22 mouse cellular contexts compared by ENCODE assay signal in the genomic region with DNA sequence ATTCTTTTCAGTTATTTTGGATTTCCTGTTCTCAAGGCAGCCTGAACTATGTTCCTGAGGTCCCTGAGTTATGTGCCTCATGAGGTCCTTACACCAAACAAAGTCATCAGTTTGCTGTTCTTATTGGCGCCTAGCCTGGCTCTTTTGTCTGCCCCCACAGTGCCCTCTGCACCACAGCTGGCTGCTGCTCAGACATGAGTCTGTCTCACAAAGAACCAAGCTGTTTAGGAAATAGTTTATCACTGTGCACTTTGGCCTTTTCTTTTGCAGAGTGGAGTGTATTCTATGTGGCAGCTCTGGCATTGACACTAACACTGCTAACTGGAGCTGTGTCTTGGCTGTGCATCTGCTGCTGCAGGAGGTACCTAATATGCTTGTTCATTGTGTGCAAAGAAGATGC. TPM values are rescaled to one million over a fixed set of nuclear protein-coding genes. Genes with fewer than 3 reads are reported as not detected.
A peak's percentile ranks its signal among the peaks of the same experiment; 100 is the strongest.
DNase-seq lines count a peak whose midpoint lies in the region; ATAC-seq and TF ChIP-seq lines count a peak whose summit lies in the region.
"Had no signal": no experiment of that assay in that cellular context is flagged by ENCODE, and none has a peak within 500 bp of the region (broad histone marks: within the 10 kb centered on the region; RNA-seq: fewer than 3 reads in every experiment).

No protein-coding gene starts in this region.

- peaks cover 20% of the 10 kb centered on the region for H3K4me1 ChIP-seq in liver, adult 2 months (ENCODE audit: control insufficient read depth, insufficient read depth, low read length)
- H3K4me1 ChIP-seq in intestine, embryonic 15.5 days (replicated peaks) = 0 out of 2 replicates have a peak, but pooled peaks cover 3% of the 10 kb centered on the region
- H3K4me1 ChIP-seq: embryonic facial prominence, embryonic 12.5 days; lung, embryonic 15.5 days had no signal

- 0 out of 2 replicates have a peak, but pooled peaks cover 2% of the 10 kb centered on the region for H3K36me3 ChIP-seq in liver, adult 2 months (ENCODE audit: control insufficient read depth, insufficient read depth, low read length)
- no peaks in the 10 kb centered on the region for H3K36me3 ChIP-seq in intestine, embryonic 15.5 days
- H3K36me3 ChIP-seq: embryonic facial prominence, embryonic 12.5 days; lung, embryonic 15.5 days had no signal

- no peaks in the 10 kb centered on the region for H3K27me3 ChIP-seq in liver, adult 2 months (ENCODE audit: control insufficient read depth, insufficient read depth, low read length)
- H3K27me3 ChIP-seq in intestine, embryonic 15.5 days (replicated peaks) = no peaks in the 10 kb centered on the region
- H3K27me3 ChIP-seq: embryonic facial prominence, embryonic 12.5 days; lung, embryonic 15.5 days had no signal

- no peak for TF ChIP-seq CTCF in liver, adult 2 months (IDR thresholded peaks at IDR 0.05; ENCODE audit: low read depth, low read length)

- no peak overlapping the region; the same call in 1 of the 2 replicates for H3K27ac ChIP-seq in liver, adult 2 months (replicated peaks; ENCODE audit: insufficient read depth, low read depth, low read length)
- H3K27ac ChIP-seq in intestine, embryonic 15.5 days = no peak overlapping the region
- H3K27ac ChIP-seq: embryonic facial prominence, embryonic 12.5 days; lung, embryonic 15.5 days had no signal

- H3K9me3 ChIP-seq in intestine, embryonic 15.5 days = no peaks in the 10 kb centered on the region
- H3K9me3 ChIP-seq: embryonic facial prominence, embryonic 12.5 days; lung, embryonic 15.5 days had no signal

- ATAC-seq in intestine, embryonic 15.5 days = peak; percentile 76
- ATAC-seq: forebrain, postnatal 0 days; hindbrain, embryonic 16.5 days had no signal

- no peak for TF ChIP-seq POLR2A in liver, adult 2 months (IDR thresholded peaks at IDR 0.05; ENCODE audit: extremely low read depth, insufficient read depth, low read length)

- no peak overlapping the region for H3K4me3 ChIP-seq in liver, adult 2 months (ENCODE audit: insufficient read depth, low read depth, low read length)
- H3K4me3 ChIP-seq in intestine, embryonic 15.5 days (replicated peaks) = no peak overlapping the region
- H3K4me3 ChIP-seq: embryonic facial prominence, embryonic 12.5 days; lung, embryonic 15.5 days; myocyte had no signal

- WGBS in liver, adult 2 months = 6% methylated on average over 1 of the region's 1 CpGs
- 35% methylated on average over 1 of the region's 1 CpGs for WGBS in intestine, embryonic 15.5 days

- H3K4me2 ChIP-seq in intestine, embryonic 15.5 days (replicated peaks) = no peak overlapping the region
- H3K4me2 ChIP-seq: embryonic facial prominence, embryonic 12.5 days; heart, embryonic 11.5 days; lung, embryonic 15.5 days had no signal

- no peaks in the 10 kb centered on the region for H3K79me2 ChIP-seq in liver, adult 2 months (ENCODE audit: control insufficient read depth, insufficient read depth, low read length)

- DNase-seq in liver, adult 2 months (ENCODE audit: extremely low read depth, low read depth, low spot score) = peak; percentile 95
- no peak for DNase-seq in liver
- peak; percentile 43 for DNase-seq in Muller cell, postnatal 12 days (ENCODE audit: inconsistent ontology term)
- DNase-seq in kidney, postnatal 14 days = peak; percentile 79
- DNase-seq in thymus, adult 18-20 months = no peak
- no peak for DNase-seq in layer of hippocampus, postnatal 25 days (ENCODE audit: extremely low spot score in 1 of 2, low spot score in 1 of 2)
- DNase-seq in heart, postnatal 4 days = no peak
- DNase-seq: cerebellum, adult 11-12 months; cerebellum, postnatal 36 days; forebrain, postnatal 0 days; heart, postnatal 14 days; midbrain, embryonic 14.5 days; right cerebral cortex, postnatal 25 days; thymus, postnatal 25 days had no signal

- no peak overlapping the region for H3K9ac ChIP-seq in liver, adult 2 months (ENCODE audit: low read depth, low read length)
- H3K9ac ChIP-seq in intestine, embryonic 15.5 days = no peak overlapping the region
- H3K9ac ChIP-seq: embryonic facial prominence, embryonic 12.5 days; forebrain, postnatal 0 days; lung, embryonic 15.5 days had no signal

RNA-seq across cellular contexts. Expression of a gene that starts 44.6 kb away (rescaled TPM):
- total RNA-seq in liver, adult 2 months (2014; rRNA removed) = 12.2 and 15.9 TPM in 2 replicates
- polyA plus RNA-seq in liver, adult 2 months (2012; rRNA removed) = 3.8 and 8.1 TPM in 2 replicates
- polyA plus RNA-seq in intestine, embryonic 15.5 days (2015; fragmentation: Nextera tagmentation; extraction: Ambion mirVana) = 1.2 and 1.3 TPM in 2 replicates
- total RNA-seq in layer of hippocampus, postnatal 25 days (2021) = 10 to 100 TPM; 25.4 to 26.7 TPM
- total RNA-seq in heart, postnatal 4 days (2021) = under 1 TPM in 1 of 2 experiments, not detected in 1; 0.05 TPM
- total RNA-seq: gastrocnemius, adult 18-20 months; heart, postnatal 14 days; megakaryocyte progenitor cell, adult 5-6 weeks had no signal
- polyA plus RNA-seq: heart, embryonic 11.5 days; myocyte had no signal

RNA-seq across cellular contexts. Expression of a gene that starts 47.9 kb away (rescaled TPM):
- total RNA-seq in liver, adult 2 months (2014; rRNA removed) = 15.0 and 18.9 TPM in 2 replicates
- polyA plus RNA-seq in liver, adult 2 months (2012; rRNA removed) = 15.2 and 19.8 TPM in 2 replicates
- 9.6 and 10.3 TPM in 2 replicates for polyA plus RNA-seq in intestine, embryonic 15.5 days (2015; fragmentation: Nextera tagmentation; extraction: Ambion mirVana)
- total RNA-seq in layer of hippocampus, postnatal 25 days (2021) = 10 to 100 TPM; 60.6 to 61.7 TPM
- total RNA-seq in heart, postnatal 4 days (2021) = 10 to 100 TPM; 22.8 to 24.5 TPM

RNA-seq across cellular contexts. Expression of a gene that starts 53.4 kb away (rescaled TPM):
- total RNA-seq in liver, adult 2 months (2014; rRNA removed) = 154 and 156 TPM in 2 replicates
- polyA plus RNA-seq in liver, adult 2 months (2012; rRNA removed) = 88.4 and 88.9 TPM in 2 replicates
- 2.0 and 3.1 TPM in 2 replicates for polyA plus RNA-seq in intestine, embryonic 15.5 days (2015; fragmentation: Nextera tagmentation; extraction: Ambion mirVana)
- total RNA-seq in layer of hippocampus, postnatal 25 days (2021) = 10 to 100 TPM; 11.9 to 20.7 TPM
- under 1 TPM; 0.52 to 0.55 TPM for total RNA-seq in heart, postnatal 4 days (2021)

RNA-seq across cellular contexts. Expression of a gene that starts 58.1 kb away (rescaled TPM):
- 28.9 and 29.4 TPM in 2 replicates for total RNA-seq in liver, adult 2 months (2014; rRNA removed)
- 18.5 and 18.6 TPM in 2 replicates for polyA plus RNA-seq in liver, adult 2 months (2012; rRNA removed)
- 55.9 and 65.0 TPM in 2 replicates for polyA plus RNA-seq in intestine, embryonic 15.5 days (2015; fragmentation: Nextera tagmentation; extraction: Ambion mirVana)
- 10 to 100 TPM; 20.3 to 24.6 TPM for total RNA-seq in layer of hippocampus, postnatal 25 days (2021)
- 10 to 100 TPM; 16.9 to 21.0 TPM for total RNA-seq in heart, postnatal 4 days (2021)

RNA-seq across cellular contexts. Expression of a gene that starts 58.2 kb away (rescaled TPM):
- 95.8 and 97.7 TPM in 2 replicates for total RNA-seq in liver, adult 2 months (2014; rRNA removed)
- polyA plus RNA-seq in liver, adult 2 months (2012; rRNA removed) = 96.4 and 108 TPM in 2 replicates
- polyA plus RNA-seq in intestine, embryonic 15.5 days (2015; fragmentation: Nextera tagmentation; extraction: Ambion mirVana) = 162 and 165 TPM in 2 replicates
- 100 to 1,000 TPM; 107 to 109 TPM for total RNA-seq in layer of hippocampus, postnatal 25 days (2021)
- 100 to 1,000 TPM; 233 to 245 TPM for total RNA-seq in heart, postnatal 4 days (2021)

Comparison
In these comparisons a context has a peak if more than half of its experiments do, and no peak if none do; other contexts are left out.
1. DNase-seq: peak in liver, adult 2 months (single experiment), Muller cell, postnatal 12 days (single experiment) and kidney, postnatal 14 days (single experiment); none in liver (single experiment), thymus, adult 18-20 months (0 of 2), layer of hippocampus, postnatal 25 days (0 of 2) and heart, postnatal 4 days (single experiment).
2. RNA of a gene that starts 44.6 kb away (total RNA-seq): 25.4 to 26.7 TPM in layer of hippocampus, postnatal 25 days and 12.2 to 15.9 TPM in liver, adult 2 months; 0.05 TPM in heart, postnatal 4 days; every median in the first group is over 10 times any median in the second.
3. RNA of a gene that starts 53.4 kb away (total RNA-seq): 154 to 156 TPM in liver, adult 2 months and 11.9 to 20.7 TPM in layer of hippocampus, postnatal 25 days; 0.52 to 0.55 TPM in heart, postnatal 4 days; every median in the first group is over 4 times any median in the second.